Mouse (Mus musculus) kidney, postnatal 14 days (tissue): ENCODE measurements around the gene Nup133.
A peak's percentile ranks its signal among the peaks of the same experiment; 100 is the strongest.

ENCODE experiments used
- DNase-seq: peaks from one replicate; pipeline ENCODE4 v3.0.0; 2022; ENCODE audit warnings: mixed read lengths

Gene Nup133

GRCm38 (mm10) chr8:123884721-123885565 is 64.1 kb downstream of the Nup133 start:
- no peak for DNase-seq

- DNase-seq, result no peak
Measured at GRCm38 (mm10) chr8:123883094-123883493, 66.0 kb downstream of the Nup133 start.

GRCm38 (mm10) chr8:123882412-123882811 is 66.7 kb downstream of the Nup133 start:
- DNase-seq, result no peak

- no peak for DNase-seq
Measured at GRCm38 (mm10) chr8:123880821-123881350, 68.2 kb downstream of the Nup133 start.

GRCm38 (mm10) chr8:123880271-123880670 is 68.8 kb downstream of the Nup133 start:
- DNase-seq, result no peak

- no peak for DNase-seq
Measured at GRCm38 (mm10) chr8:123877865-123878264, 71.2 kb downstream of the Nup133 start.

- DNase-seq, result no peak
Measured at GRCm38 (mm10) chr8:123874324-123874723, 74.7 kb downstream of the Nup133 start.

- no peak for DNase-seq
Measured at GRCm38 (mm10) chr8:123873364-123873763, 75.7 kb downstream of the Nup133 start.

- no peak for DNase-seq
Measured at GRCm38 (mm10) chr8:123872048-123872447, 77.0 kb downstream of the Nup133 start.

GRCm38 (mm10) chr8:123866971-123867370 is 82.1 kb downstream of the Nup133 start:
- no peak for DNase-seq

GRCm38 (mm10) chr8:123865786-123866185 is 83.3 kb downstream of the Nup133 start:
- no peak for DNase-seq

- DNase-seq, result no peak
Measured at GRCm38 (mm10) chr8:123860386-123860785, 88.7 kb downstream of the Nup133 start.

- DNase-seq, result peak; percentile 52
Measured at GRCm38 (mm10) chr8:123859648-123860259, 89.3 kb downstream of the Nup133 start, which contains the start of gene Ccsap. Gene Ccsap (minus strand): TSS chr8:123860209.

GRCm38 (mm10) chr8:123858941-123859647 is 90.0 kb downstream of the Nup133 start:
- peak; percentile 94 for DNase-seq

- peak; percentile 34 for DNase-seq
Measured at GRCm38 (mm10) chr8:123858574-123858940, 90.5 kb downstream of the Nup133 start.

- DNase-seq, result no peak
Measured at GRCm38 (mm10) chr8:123857361-123857760, 91.7 kb downstream of the Nup133 start.

GRCm38 (mm10) chr8:123854733-123855475 is 94.2 kb downstream of the Nup133 start:
- DNase-seq, result no peak

GRCm38 (mm10) chr8:123854252-123854651 is 94.8 kb downstream of the Nup133 start:
- DNase-seq, result no peak

- DNase-seq, result no peak
Measured at GRCm38 (mm10) chr8:123851590-123851989, 97.5 kb downstream of the Nup133 start.

- DNase-seq, result no peak
Measured at GRCm38 (mm10) chr8:123849352-123849751, 99.7 kb downstream of the Nup133 start.

- DNase-seq, result no peak
Measured at GRCm38 (mm10) chr8:123847546-123847945, 101.5 kb downstream of the Nup133 start.
